19 mouse cellular contexts compared by ENCODE assay signal in genomic region chr16:43581551-43581950, GRCm38 (mm10).
DNase-seq lines count a peak whose midpoint lies in the region; ATAC-seq and TF ChIP-seq lines count a peak whose summit lies in the region.
"Had no signal": no experiment of that assay in that cellular context is flagged by ENCODE, and none has a peak within 500 bp of the region (broad histone marks: within the 10 kb centered on the region; RNA-seq: fewer than 3 reads in every experiment).

No protein-coding gene starts in this region.

- no peak for DNase-seq in gastrocnemius, adult 2 months
- DNase-seq in gastrocnemius, postnatal 4 days (ENCODE audit: low spot score in 2 of 2), result no peak
- no peak for DNase-seq in kidney, adult 11 months
- no peak for DNase-seq in limb, embryonic 10.5 days (ENCODE audit: low spot score)
- no peak for DNase-seq in layer of hippocampus, adult 8-10 months (ENCODE audit: low spot score in 2 of 2)
- DNase-seq: adrenal gland, adult 8-10 months; cerebellum, adult 9-11 months; gastrocnemius, postnatal 36 days; layer of hippocampus, postnatal 36 days; lung, postnatal 4 days; thymus, postnatal 14 days had no signal

- no peaks in the 10 kb centered on the region for H3K27me3 ChIP-seq in kidney, embryonic 16.5 days (ENCODE audit: insufficient read depth, low read length)
- no peaks in the 10 kb centered on the region for H3K27me3 ChIP-seq in limb, embryonic 10.5 days (ENCODE audit: low read depth, poor library complexity, severe bottlenecking)
- H3K27me3 ChIP-seq: embryonic facial prominence, embryonic 12.5 days; heart, embryonic 15.5 days; lung, embryonic 15.5 days; Patski had no signal

- no peak overlapping the region for H3K9ac ChIP-seq in kidney, embryonic 16.5 days (replicated peaks; ENCODE audit: low read length)
- H3K9ac ChIP-seq: embryonic facial prominence, embryonic 12.5 days; heart, embryonic 15.5 days; liver, embryonic 14.5 days; lung, embryonic 15.5 days had no signal

- peak overlapping the region; percentile 85 for H3K27ac ChIP-seq in gastrocnemius, adult 2 months
- H3K27ac ChIP-seq in kidney, embryonic 16.5 days (ENCODE audit: low read length), result peak overlapping the region; percentile 80
- H3K27ac ChIP-seq in limb, embryonic 10.5 days, result 0 out of 2 replicates have a peak overlapping the region, but pooled peaks have one; percentile 19
- H3K27ac ChIP-seq: embryonic facial prominence, embryonic 12.5 days; liver, embryonic 14.5 days; lung, embryonic 15.5 days; midbrain, embryonic 10.5 days had no signal

- no peaks in the 10 kb centered on the region for H3K36me3 ChIP-seq in kidney, embryonic 16.5 days (ENCODE audit: insufficient read depth, low read length)
- H3K36me3 ChIP-seq in limb, embryonic 10.5 days, result no peaks in the 10 kb centered on the region
- H3K36me3 ChIP-seq: heart, embryonic 15.5 days; lung, embryonic 15.5 days had no signal

- peak; percentile 72 for ATAC-seq in kidney, embryonic 16.5 days (ENCODE audit: low FRiP score, low TSS enrichment)
- ATAC-seq in granulocyte monocyte progenitor cell, adult 5-6 weeks (replicated peaks; ENCODE audit: poor library complexity, severe bottlenecking), result peak; percentile 56; the same call in 1 of the 2 replicates
- ATAC-seq: Patski had no signal

- H3K4me1 ChIP-seq in kidney, embryonic 16.5 days (ENCODE audit: insufficient read depth, low read length), result peaks cover 35% of the 10 kb centered on the region
- H3K4me1 ChIP-seq in limb, embryonic 10.5 days, result peaks cover 24% of the 10 kb centered on the region
- H3K4me1 ChIP-seq: embryonic facial prominence, embryonic 12.5 days had no signal

- H3K9me3 ChIP-seq in kidney, embryonic 16.5 days (ENCODE audit: low read length), result no peaks in the 10 kb centered on the region
- no peaks in the 10 kb centered on the region for H3K9me3 ChIP-seq in limb, embryonic 10.5 days (replicated peaks)
- H3K9me3 ChIP-seq: embryonic facial prominence, embryonic 12.5 days; heart, embryonic 15.5 days; lung, embryonic 15.5 days; midbrain, embryonic 10.5 days had no signal

- H3K4me3 ChIP-seq in gastrocnemius, adult 2 months, result no peak overlapping the region
- no peak overlapping the region for H3K4me3 ChIP-seq in kidney, embryonic 16.5 days (ENCODE audit: low read length)
- no peak overlapping the region for H3K4me3 ChIP-seq in limb, embryonic 10.5 days
- H3K4me3 ChIP-seq: embryonic facial prominence, embryonic 12.5 days; heart, embryonic 15.5 days; lung, embryonic 15.5 days; midbrain, embryonic 10.5 days had no signal

- intact Hi-C loops in gastrocnemius, adult 2 months (cut with DNase I), result no loop called here

- no peak for TF ChIP-seq CTCF in gastrocnemius, adult 2 months (IDR thresholded peaks at IDR 0.05)

- H3K4me2 ChIP-seq in kidney, embryonic 16.5 days (replicated peaks; ENCODE audit: low read depth, low read length), result no peak overlapping the region
- H3K4me2 ChIP-seq: embryonic facial prominence, embryonic 12.5 days; heart, embryonic 15.5 days; lung, embryonic 15.5 days had no signal

- WGBS in kidney, embryonic 16.5 days, result 54% methylated on average over 4 of the region's 4 CpGs
- 66% methylated on average over 4 of the region's 4 CpGs for WGBS in limb, embryonic 10.5 days

Comparison
In these comparisons a context has a peak if more than half of its experiments do, and no peak if none do; other contexts are left out.
1. H3K27ac ChIP-seq: peak in every context shown above with its lines; median percentile 85 in gastrocnemius, adult 2 months; 80 in kidney, embryonic 16.5 days; 19 in limb, embryonic 10.5 days.